Mouse (Mus musculus) bone marrow macrophage, adult 2 months (primary cell): ENCODE results near the gene 2010109A12Rik.

Source experiments
- CTCF ChIP-seq: IDR thresholded peaks from 2 replicates; pipeline ENCODE4 v1.5.1; 2012; ENCODE audit warnings: low read depth, mild to moderate bottlenecking, low read length, moderate library complexity
- POLR2A ChIP-seq: IDR thresholded peaks from 2 replicates; pipeline ENCODE4 v1.6.1; 2012; ENCODE audit warnings: mild to moderate bottlenecking, low read depth, low read length, borderline replicate concordance

- TF ChIP-seq CTCF (no peak), POLR2A (no peak)
Measured at GRCm38 (mm10) chr5:93168654-93169053, 37.7 kb upstream of the 2010109A12Rik start.
